Mouse (Mus musculus) limb, embryonic 11.5 days (tissue): ENCODE results near the gene Hist1h1a. TPM values are rescaled to one million over a fixed set of nuclear protein-coding genes. Genes with fewer than 3 reads are reported as not detected.

Experiments used
- ATAC-seq: fragments of 200-750 bp; cut with Nextera tagmentation; 2 replicates; pipeline ENCODE4 v1.8.0; 2017; ENCODE audit warnings: low read depth; ENCODE audit not compliant: insufficient number of reproducible peaks, low FRiP score, low TSS enrichment
- DNase-seq: peaks from one replicate; pipeline ENCODE4 v3.0.0-alpha.2; 2015; ENCODE audit warnings: low spot score
- H3K27ac ChIP-seq: fragments of 300-500 bp; sonication (generic); replicated peaks from 2 replicates; pipeline ENCODE4 v1.5.1; 2014; ENCODE audit warnings: low read depth, mild to moderate bottlenecking, low read length
- H3K27me3 ChIP-seq: fragments of 300-500 bp; sonication (generic); 2 replicates; pipeline ENCODE4 v1.6.1; 2014; ENCODE audit warnings: mild to moderate bottlenecking, low read length, mixed read lengths; ENCODE audit not compliant: control insufficient read depth, insufficient read depth
- H3K36me3 ChIP-seq: fragments of 300-500 bp; sonication (generic); 2 replicates; pipeline ENCODE4 v1.6.1; 2014; ENCODE audit warnings: mild to moderate bottlenecking, low read length, moderate library complexity, mixed read lengths; ENCODE audit not compliant: control insufficient read depth, insufficient read depth
- H3K4me1 ChIP-seq: fragments of 300-500 bp; sonication (generic); 2 replicates; pipeline ENCODE4 v1.6.1; 2014; ENCODE audit warnings: low read length, mixed read lengths; ENCODE audit not compliant: control insufficient read depth, insufficient read depth
- H3K4me2 ChIP-seq: fragments of 300-500 bp; sonication (generic); 2 replicates; pipeline ENCODE4 v1.6.1; 2014; ENCODE audit warnings: low read depth, mild to moderate bottlenecking, moderate library complexity; ENCODE audit not compliant: severe bottlenecking
- H3K4me3 ChIP-seq: fragments of 300-500 bp; sonication (generic); 2 replicates; pipeline ENCODE4 v1.5.1; 2014; ENCODE audit warnings: low read depth, low read length
- H3K9ac ChIP-seq: fragments of 300-500 bp; sonication (generic); 2 replicates; pipeline ENCODE4 v1.6.1; 2014; ENCODE audit warnings: mild to moderate bottlenecking, low read length
- H3K9me3 ChIP-seq: fragments of 300-500 bp; sonication (generic); 2 replicates; pipeline ENCODE4 v1.6.1; 2016; ENCODE audit warnings: low read length; ENCODE audit not compliant: control insufficient read depth
- WGBS: fragments of 180-500 bp; shearing (Covaris S2); extraction: QIAGEN DNeasy Blood & Tissue Kit; methylation state at CpG from one replicate; pipeline ENCODE4 v1.1.7; 2014; 5-methylcytosine and 5-hydroxymethylcytosine counted together
- polyA plus RNA-seq: library from polyadenylated mRNA; unstranded; fragments of >200 nt; fragmentation: Nextera tagmentation; extraction: Ambion mirVana; gene quantifications from 2 replicates; pipeline ENCODE4 v1.2.1, GENCODE M21; 2014

Gene Hist1h1a
- polyA plus RNA-seq, 1 experiment from 2014 or later, result 4.1 TPM

DNA sequence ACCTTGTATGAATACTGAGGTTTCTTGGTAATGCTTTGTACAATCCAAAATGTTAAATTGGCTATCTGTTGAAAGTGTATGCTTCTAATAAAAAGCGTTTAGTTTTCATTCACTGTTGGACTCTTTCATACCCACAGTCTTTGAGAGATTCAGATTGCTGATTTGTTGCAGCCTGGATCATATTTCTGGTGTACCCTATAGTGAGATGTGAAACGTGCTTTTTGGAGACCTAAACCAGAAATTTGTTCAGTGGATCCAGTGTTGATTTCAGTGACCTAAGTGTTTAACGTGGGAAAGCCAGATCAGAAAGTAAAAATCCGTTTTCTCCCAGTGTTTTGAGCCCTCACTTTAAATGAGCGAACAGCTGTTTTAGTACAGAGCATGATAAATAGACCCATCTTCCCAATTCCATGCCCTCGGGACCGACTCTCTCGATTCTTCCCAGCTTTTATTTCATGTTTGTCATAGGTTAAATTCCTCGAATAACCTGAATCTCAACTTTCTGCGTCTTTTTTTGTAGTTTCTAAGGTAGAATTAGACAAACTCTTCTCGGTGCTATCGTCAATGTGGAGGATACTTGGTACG is 23.1 kb upstream of the Hist1h1a start:
- Histone ChIP-seq H3K9ac (peak overlapping the region; percentile 77), H3K36me3 (no peaks in the 10 kb centered on the region), H3K4me1 (no peaks in the 10 kb centered on the region), H3K27me3 (no peaks in the 10 kb centered on the region), H3K4me2 (peak overlapping the region; percentile 70), H3K9me3 (no peaks in the 10 kb centered on the region), H3K4me3 (peak overlapping the region; percentile 48), H3K27ac (peak overlapping the region; percentile 99)
- peak; percentile 38 for DNase-seq
- WGBS, result 31% methylated on average over 13 of the region's 13 CpGs
- no peak for ATAC-seq

DNA sequence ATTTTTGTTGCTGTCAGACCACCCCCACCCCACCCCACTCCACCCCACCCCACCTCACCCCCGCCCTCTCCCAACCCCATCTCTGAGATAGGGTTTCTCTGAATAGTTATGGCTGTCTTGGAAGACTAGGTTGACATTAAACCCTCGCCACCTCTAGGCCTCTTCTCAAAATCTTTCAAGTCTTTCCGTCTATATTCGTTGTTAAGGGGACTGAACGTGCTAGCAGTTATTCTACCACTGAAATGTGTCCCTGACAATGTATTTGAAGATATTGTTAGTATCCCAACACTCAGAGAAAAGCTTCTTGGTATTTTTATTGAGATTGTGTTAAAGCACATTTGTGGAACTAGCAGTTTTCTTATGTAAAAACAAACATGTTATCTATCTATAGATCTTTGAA is 22.6 kb upstream of the Hist1h1a start:
- 66% methylated on average over 5 of the region's 5 CpGs for WGBS

DNA sequence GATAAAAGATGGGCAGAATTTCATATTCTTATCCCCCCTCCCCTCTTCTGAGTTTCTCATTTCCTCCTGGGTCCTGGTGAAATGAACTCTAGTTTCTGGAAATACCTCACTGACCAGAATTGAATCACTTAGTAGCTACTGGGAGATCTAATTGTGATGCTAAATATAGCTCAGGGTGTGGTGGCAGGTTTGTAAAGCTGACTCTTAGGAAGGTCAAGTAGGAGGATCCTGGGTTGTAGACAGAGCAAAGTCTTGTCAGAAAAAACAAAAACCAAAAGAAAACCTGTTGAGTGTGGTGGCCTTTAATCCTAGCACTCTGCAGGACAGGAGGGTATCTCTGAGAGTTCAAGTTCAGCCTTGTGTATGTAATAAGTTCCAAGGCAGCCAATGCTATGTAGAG is 21.5 kb upstream of the Hist1h1a start:
- Histone ChIP-seq H3K36me3 (no peaks in the 10 kb centered on the region), H3K27me3 (no peaks in the 10 kb centered on the region), H3K9me3 (no peaks in the 10 kb centered on the region), H3K4me2 (no peak overlapping the region), H3K4me3 (no peak overlapping the region), H3K27ac (no peak overlapping the region), H3K9ac (no peak overlapping the region), H3K4me1 (no peaks in the 10 kb centered on the region)
- ATAC-seq (no peak), DNase-seq (no peak)

More for the DNA sequence above, 22.6 kb upstream of the Hist1h1a start:
- Histone ChIP-seq H3K4me3 (peak overlapping the region; percentile 48; the same call in 1 of the 2 replicates), H3K4me1 (no peaks in the 10 kb centered on the region), H3K4me2 (peak overlapping the region; percentile 70; the same call in 1 of the 2 replicates), H3K9ac (no peak overlapping the region), H3K36me3 (no peaks in the 10 kb centered on the region), H3K27me3 (no peaks in the 10 kb centered on the region), H3K9me3 (no peaks in the 10 kb centered on the region), H3K27ac (peak overlapping the region; percentile 99; the same call in 1 of the 2 replicates)
- ATAC-seq, result no peak
- peak; percentile 21 for DNase-seq

DNA sequence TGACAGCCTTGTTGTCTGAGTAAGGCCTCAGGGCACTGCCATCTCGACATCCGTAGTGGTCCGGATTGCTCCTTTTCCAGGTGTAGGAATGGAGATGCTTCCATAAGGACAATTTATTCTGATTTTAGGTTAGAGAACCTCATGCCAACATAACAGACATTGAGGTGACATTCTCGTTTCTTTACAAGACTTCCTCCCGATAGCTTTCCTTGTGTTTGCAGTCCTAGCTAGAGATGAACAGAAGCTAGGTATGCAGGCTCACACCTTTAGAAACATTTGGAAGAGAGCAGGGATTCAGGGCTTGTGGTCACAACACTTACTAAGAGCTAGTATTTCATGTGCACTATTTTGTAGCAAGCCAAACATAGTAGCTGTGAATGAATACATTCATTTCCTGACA is 20.3 kb upstream of the Hist1h1a start:
- H3K4me3 ChIP-seq, result no peak overlapping the region
- ATAC-seq (no peak), DNase-seq (peak; percentile 21)

DNA sequence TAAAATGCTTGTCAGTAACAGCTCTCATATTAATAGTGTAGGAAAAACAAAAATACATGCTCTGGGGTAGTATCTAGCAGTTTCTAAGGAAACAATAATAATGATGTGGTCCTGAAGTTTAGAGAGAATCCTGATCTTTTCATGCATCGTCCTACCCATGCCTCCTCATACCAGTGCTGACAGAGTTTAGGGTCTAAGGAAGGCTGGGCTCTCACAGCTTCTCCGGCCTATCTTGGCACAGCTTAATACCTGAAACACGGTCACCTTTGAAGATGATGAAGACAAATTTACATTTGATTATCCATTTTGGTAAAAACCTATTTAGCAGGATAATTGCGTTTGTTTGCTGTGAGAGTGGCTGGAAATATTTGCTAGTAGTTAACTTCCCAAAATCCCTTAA is 19.5 kb upstream of the Hist1h1a start:
- 54% methylated on average over 4 of the region's 4 CpGs for WGBS
- Histone ChIP-seq H3K27ac (peak overlapping the region; percentile 89), H3K36me3 (no peaks in the 10 kb centered on the region), H3K9ac (peak overlapping the region; percentile 71; the same call in 1 of the 2 replicates), H3K4me2 (peak overlapping the region; percentile 64), H3K4me3 (no peak overlapping the region), H3K9me3 (no peaks in the 10 kb centered on the region), H3K27me3 (no peaks in the 10 kb centered on the region), H3K4me1 (no peaks in the 10 kb centered on the region)
- ATAC-seq (no peak), DNase-seq (peak; percentile 53)

More for the DNA sequence above, 20.3 kb upstream of the Hist1h1a start:
- Histone ChIP-seq H3K27ac (no peak overlapping the region), H3K36me3 (no peaks in the 10 kb centered on the region), H3K4me1 (no peaks in the 10 kb centered on the region), H3K9me3 (no peaks in the 10 kb centered on the region), H3K4me2 (no peak overlapping the region), H3K27me3 (no peaks in the 10 kb centered on the region), H3K9ac (no peak overlapping the region)
- 84% methylated on average over 5 of the region's 5 CpGs for WGBS

DNA sequence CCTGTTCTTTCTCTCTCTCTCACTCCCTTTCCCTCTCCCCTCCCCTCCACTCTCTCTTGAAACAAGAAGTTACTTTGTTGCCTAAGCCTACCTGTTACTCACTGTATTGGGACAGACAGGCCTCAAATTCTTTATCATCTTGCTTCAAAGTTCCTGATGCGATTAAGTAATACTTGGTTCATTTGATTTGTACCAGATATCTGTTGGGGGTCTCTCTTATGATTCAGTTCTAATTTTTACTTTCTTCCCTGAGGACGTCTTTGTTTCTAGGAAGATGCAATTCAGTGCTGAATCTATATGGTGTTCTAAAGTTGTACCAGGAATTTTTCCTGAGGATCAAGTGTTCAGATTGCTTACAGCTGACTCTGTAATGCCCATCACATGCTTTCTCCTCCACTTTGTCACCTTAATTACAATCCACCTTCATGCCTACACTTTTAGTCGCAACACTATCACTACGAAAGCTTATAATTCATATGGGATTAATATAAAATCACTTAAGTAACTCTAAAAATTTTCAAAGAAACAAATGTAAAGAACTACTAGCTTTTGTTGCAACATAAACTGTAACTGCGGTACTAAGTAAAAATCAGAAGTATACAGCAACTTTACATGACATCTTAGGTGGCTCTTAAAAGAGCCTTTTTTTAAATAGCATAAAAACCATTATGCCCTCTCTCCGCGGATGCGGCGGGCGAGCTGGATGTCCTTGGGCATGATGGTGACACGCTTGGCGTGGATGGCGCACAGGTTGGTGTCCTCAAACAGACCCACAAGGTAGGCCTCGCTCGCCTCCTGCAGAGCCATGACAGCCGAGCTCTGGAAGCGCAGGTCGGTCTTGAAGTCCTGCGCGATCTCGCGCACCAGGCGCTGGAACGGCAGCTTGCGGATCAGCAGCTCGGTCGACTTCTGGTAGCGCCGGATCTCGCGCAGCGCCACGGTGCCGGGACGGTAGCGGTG is 18.8 kb upstream of the Hist1h1a start:
- Histone ChIP-seq H3K4me3 (peak overlapping the region; percentile 33), H3K27ac (peak overlapping the region; percentile 89), H3K9me3 (no peaks in the 10 kb centered on the region), H3K4me1 (no peaks in the 10 kb centered on the region), H3K4me2 (peak overlapping the region; percentile 64), H3K27me3 (no peaks in the 10 kb centered on the region), H3K36me3 (no peaks in the 10 kb centered on the region), H3K9ac (peak overlapping the region; percentile 71)
- DNase-seq (peak; percentile 26), ATAC-seq (no peak)
- WGBS, result 2% methylated on average over 16 of the region's 36 CpGs

DNA sequence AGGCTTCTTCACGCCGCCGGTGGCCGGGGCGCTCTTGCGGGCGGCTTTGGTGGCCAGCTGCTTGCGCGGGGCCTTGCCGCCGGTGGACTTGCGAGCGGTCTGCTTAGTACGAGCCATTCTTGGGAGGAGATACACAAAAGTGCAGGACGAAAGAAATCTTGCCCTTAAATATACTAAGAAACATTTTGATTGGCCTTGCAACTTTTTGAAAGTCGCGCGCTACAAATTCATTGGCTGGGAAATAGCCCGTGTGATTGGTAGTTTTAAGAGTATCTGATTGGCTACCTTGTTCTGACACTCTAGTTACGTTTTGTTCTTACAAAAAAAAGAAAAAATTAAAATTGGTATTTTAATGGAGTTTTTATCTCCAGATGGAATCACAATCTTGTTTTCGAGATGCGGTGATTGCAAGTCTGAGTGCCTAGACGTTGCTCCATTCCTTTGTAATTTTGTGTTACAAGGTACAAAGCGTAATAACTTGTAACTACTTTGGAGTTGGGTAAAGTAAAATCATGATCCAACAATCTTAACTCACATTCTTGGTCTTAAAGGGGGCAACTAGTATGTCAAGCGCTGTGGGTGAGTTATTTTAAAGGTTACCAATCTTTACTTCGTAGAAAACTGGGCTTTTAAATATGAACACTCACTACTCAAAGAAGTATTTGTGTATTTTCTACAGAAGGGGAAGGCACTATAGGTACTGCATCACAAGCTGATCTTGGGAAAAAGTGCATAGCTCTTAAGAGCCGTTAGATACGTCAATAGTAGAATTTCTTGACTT is 17.9 kb upstream of the Hist1h1a start, which contains the start of gene Hist1h3c:
Hist1h3c (minus strand) TSS at position 222 of the 781 bp plus-strand sequence.
- Histone ChIP-seq H3K4me2 (peak within 1 kb of the TSS; percentile 64), H3K4me3 (peak within 1 kb of the TSS; percentile 41), H3K9ac (peak within 1 kb of the TSS; percentile 78), H3K36me3 (no peaks in the 10 kb centered on the region), H3K27me3 (no peaks in the 10 kb centered on the region), H3K27ac (peak within 1 kb of the TSS; percentile 99), H3K4me1 (no peaks in the 10 kb centered on the region), H3K9me3 (no peaks in the 10 kb centered on the region)
- 1% methylated on average over 23 of the region's 28 CpGs for WGBS
- DNase-seq (peak; percentile 84), ATAC-seq (peak; percentile 74; the same call in 1 of the 2 replicates)
